Mouse (Mus musculus) left cerebral cortex, adult 2 months (tissue): Measurements from ENCODE around the gene Ndufaf3. TPM values are rescaled to one million over a fixed set of nuclear protein-coding genes. Genes with fewer than 3 reads are reported as not detected.
"Not testable (repeated sequence)": the region's sequence is repeated elsewhere in the genome, so short reads cannot be mapped to it uniquely, and the experiment has no call there.

Experiments
- DNase-seq, 2 experiments: peaks; one replicate each; pipeline ENCODE4 v3.0.0; 2021 to 2022; ENCODE audit warnings: low spot score in 2 of 2, mixed read lengths in 1 of 2; ENCODE audit errors: extremely low spot score in 1 of 2
- H3K27ac ChIP-seq: fragments of 200-600 bp; 2 replicates; pipeline ENCODE4 v1.8.1; 2022
- H3K4me3 ChIP-seq: fragments of 200-600 bp; 2 replicates; pipeline ENCODE4 v1.8.1; 2022
- CTCF ChIP-seq: fragments of 200-600 bp; IDR thresholded peaks from 2 replicates; pipeline ENCODE4 v1.8.1; 2022; ENCODE audit warnings: antibody characterized with exemption, mild to moderate bottlenecking, moderate library complexity
- intact Hi-C: fragments of 180-260 bp; cut with DNase I; formaldehyde crosslinking; loops from one replicate; pipeline ENCODE4 v1.15.1; 2025
- long read RNA-seq, 2 experiments: library from polyadenylated mRNA; stranded (forward); transcript quantifications; one replicate each; pipeline ENCODE4 v2.0.0; 2021; ENCODE audit warnings: borderline mapping rate in 2 of 2
- total RNA-seq, 2 experiments: library from RNA; stranded (reverse); gene quantifications; 2 replicates each; pipeline ENCODE4 v1.2.3; 2021

Ndufaf3 gene
- 10 to 100 TPM; 59.6 to 64.8 TPM for total RNA-seq
- long read RNA-seq, experiment 1, transcript Ndufaf3-201 (5 exons, 1,487 nt): major isoform, 15 of 21 reads
- long read RNA-seq, experiment 1, partial matches to known transcripts: 2 of 21 reads
- long read RNA-seq, experiment 1, other reads (novel, unspliced or antisense): 3 of 21 reads
- long read RNA-seq, experiment 2, transcript Ndufaf3-201 (5 exons, 1,487 nt): major isoform, 14 of 18 reads
- long read RNA-seq, experiment 2, partial matches to known transcripts: 0 of 18 reads
- long read RNA-seq, experiment 2, other reads (novel, unspliced or antisense): 3 of 18 reads

DNA sequence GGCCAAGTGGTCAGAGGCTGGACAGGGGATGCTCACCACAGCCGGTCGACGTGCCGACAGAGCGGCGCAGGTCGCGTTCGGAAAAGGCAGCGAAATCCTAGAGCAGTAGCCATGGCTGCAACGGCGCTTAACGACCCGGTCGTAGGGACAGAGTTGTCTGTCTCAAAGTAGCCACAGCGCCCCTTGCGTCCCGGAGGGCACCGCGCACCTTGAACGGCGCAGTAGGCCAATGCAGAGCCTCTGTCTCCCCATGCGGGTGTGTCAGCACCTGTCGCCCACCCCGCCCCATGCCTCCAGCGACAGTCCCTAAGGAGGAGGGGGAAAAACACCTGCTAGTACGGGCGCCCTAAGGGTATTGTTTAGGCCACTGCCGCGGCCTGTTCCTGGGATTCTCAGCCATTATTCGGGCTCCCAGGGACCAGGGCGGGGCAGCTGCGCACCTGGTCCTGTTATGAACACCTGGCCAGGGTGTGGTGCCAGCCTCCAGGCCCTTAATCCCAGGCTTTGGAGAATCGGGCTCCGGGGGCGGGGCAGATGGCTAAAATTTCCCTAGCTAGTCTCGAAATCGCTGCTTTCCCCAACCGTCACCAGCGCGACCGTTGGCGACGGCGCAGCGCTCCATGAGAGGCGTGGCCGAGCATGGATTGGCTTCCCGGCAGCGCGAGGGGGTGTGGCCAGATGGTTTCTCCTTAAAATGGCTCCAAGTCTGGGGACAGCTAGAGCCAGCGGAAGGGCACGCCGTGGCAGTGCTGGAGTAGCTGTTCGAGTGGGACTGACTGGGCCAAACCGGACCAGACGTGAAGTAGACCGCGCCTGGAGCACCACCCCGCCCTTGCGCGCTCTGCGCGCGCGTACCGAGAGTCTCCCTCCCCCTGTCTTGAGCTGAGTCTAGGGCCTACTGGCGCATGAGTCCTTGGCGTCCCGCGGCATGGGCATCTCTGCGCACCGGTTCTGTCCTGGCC is at the start of gene Ndufaf3:
Gene Ndufaf3, minus strand, starts transcription at position 620 of the 962 bp plus-strand sequence.
- peak; percentile 94 to 96 for DNase-seq
- intact Hi-C loops: loop anchor here (5.0 kb wide), 1 partner anchor 80 kb away; the partner anchor contains the start of gene Arih2
- peak; percentile 98 for TF ChIP-seq CTCF
- Histone ChIP-seq H3K4me3 (peak within 1 kb of the TSS; percentile 80), H3K27ac (peak within 1 kb of the TSS; percentile 98)

DNA sequence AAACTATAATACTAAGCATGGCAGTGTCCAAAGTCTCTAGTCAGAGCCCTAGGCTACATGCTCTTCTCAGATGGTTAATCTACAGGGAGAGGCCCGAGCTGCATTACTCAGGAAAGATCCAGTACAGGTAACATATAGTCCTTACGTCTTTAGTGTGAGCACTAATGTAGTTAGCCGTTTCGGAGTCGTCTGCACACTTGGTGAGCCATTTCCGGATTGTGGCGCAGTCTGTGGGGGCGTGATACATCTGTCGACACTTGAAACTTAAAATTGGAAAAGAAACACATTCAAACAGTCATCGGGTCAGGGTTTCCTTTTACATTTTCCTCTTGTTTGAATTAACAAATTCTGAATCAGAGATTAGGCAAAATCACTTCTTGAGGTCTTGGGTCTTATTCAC is 44.3 kb upstream of the Ndufaf3 start:
- intact Hi-C loops: no loop called here
- TF ChIP-seq CTCF: no peak
- peak in 1 of 2 experiments; percentile 38 for DNase-seq
- Histone ChIP-seq H3K27ac (no peak overlapping the region), H3K4me3 (no peak overlapping the region)

DNA sequence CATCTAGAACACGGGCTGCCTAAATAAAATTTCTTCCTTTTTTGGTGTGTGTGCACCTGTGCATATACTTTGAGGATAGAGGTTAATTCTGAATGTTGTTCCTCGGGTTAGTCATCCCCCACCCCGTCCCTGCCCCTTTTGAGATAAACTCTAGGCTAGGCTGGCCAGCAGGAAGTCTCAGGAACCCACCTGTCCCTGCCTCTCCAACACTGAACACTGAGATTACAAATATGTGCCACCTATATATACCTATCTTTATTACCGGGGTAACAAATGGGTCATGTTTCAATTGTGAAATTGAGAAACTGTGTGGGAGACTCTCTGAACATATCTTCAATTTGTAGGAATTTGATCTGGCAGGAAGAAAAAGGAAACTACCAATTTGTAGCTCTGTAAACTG is 41.7 kb upstream of the Ndufaf3 start:
- H3K27ac ChIP-seq: no peak overlapping the region
- intact Hi-C loops: no loop called here
- DNase-seq: no peak
- H3K4me3 ChIP-seq: no peak overlapping the region
- TF ChIP-seq CTCF: no peak

DNA sequence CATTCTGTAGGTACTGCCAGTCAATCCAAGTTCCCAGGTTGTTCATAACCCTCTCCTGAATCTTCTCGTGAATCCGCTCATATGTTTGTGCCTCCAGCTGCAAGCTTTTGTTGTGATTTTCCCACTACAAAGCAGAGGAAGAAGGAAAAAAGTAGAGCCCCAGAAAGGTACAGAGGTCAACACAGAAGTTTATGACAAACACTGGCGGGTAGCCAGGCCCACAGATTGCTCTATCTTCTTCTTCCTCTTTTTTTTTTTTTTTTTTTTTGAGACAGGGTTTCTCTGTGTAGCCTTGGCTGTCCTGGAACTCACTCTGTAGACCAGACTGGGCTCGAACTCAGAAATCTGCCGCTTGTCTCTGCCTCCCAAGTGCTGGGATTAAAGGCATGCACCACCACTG is 40.7 kb upstream of the Ndufaf3 start:
- intact Hi-C loops: not testable (repeated sequence)

DNA sequence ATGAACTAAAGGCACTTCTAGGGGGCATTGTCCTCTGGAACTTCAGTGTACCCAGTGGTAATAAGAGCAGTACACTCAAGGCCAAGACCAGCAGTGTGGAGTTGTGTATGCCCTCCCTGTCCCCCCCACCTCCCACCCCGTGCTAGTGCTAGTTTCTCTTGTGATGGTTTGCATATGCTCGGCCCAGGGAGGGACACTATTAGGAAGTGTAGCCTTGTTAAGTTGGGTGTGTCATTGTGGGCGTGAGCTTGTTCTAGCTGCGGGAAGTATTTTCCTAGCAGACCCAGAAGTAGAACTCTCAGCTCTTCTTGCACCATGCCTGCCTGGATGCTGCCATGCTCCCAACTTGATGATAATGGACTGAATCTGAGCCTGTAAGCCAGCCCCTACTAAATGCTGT is 34.8 kb upstream of the Ndufaf3 start:
- intact Hi-C loops: no loop called here
- H3K27ac ChIP-seq: no peak overlapping the region
- H3K4me3 ChIP-seq: no peak overlapping the region
- TF ChIP-seq CTCF: no peak
- DNase-seq: no peak

More for the DNA sequence above, 40.7 kb upstream of the Ndufaf3 start:
- not testable (repeated sequence) for H3K4me3 ChIP-seq, H3K27ac ChIP-seq, DNase-seq

DNA sequence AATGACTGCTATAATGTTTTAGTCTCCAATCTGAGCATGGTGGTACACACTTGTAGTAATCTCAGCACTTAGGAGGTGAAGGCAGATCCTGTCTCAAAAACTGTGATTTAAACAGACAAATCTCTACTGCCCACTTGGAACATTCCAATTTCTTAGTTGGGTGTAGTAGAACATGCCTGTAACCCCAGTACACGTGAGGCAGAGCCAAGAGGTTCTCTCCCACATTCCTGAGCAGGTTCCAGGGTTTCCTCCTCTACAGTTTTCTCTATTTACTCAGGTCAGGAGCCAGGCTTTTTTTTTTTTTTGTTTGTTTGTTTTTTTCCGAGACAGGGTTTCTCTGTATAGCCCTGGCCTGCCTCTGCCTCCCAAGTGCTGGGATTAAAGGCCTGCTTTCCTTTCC is 32.8 kb upstream of the Ndufaf3 start:
- Histone ChIP-seq H3K4me3 (no peak overlapping the region), H3K27ac (no peak overlapping the region)
- intact Hi-C loops: no loop called here
- no peak for DNase-seq
- no peak for TF ChIP-seq CTCF

DNA sequence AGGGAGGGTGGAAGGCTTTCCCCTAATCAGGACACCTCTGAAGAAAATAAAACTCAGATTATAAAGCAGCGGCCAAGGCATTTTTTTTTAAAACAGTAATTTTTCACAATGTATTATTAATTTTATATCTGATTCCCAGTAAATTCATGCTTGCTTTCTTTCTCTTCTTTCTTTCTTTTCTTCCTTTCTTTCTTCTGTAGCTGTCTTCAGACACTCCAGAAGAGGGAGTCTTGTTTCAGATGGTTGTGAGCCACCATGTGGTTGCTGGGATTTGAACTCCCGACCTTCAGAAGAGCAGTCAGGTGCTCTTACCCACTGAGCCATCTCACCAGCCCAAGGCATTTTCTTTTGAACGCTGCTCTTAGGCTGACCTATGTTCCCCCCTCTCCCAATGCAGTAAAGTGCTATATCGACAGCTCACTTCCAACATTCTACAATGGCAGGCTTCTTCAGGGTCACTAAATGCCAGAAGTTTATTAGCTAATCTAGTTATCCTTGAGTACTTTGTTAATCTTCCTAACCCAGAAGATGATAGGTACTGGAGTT is 31.9 kb upstream of the Ndufaf3 start:
- DNase-seq: no peak
- TF ChIP-seq CTCF: no peak; the same call in 1 of the 2 replicates
- intact Hi-C loops: no loop called here
- Histone ChIP-seq H3K4me3 (no peak overlapping the region), H3K27ac (no peak overlapping the region)

DNA sequence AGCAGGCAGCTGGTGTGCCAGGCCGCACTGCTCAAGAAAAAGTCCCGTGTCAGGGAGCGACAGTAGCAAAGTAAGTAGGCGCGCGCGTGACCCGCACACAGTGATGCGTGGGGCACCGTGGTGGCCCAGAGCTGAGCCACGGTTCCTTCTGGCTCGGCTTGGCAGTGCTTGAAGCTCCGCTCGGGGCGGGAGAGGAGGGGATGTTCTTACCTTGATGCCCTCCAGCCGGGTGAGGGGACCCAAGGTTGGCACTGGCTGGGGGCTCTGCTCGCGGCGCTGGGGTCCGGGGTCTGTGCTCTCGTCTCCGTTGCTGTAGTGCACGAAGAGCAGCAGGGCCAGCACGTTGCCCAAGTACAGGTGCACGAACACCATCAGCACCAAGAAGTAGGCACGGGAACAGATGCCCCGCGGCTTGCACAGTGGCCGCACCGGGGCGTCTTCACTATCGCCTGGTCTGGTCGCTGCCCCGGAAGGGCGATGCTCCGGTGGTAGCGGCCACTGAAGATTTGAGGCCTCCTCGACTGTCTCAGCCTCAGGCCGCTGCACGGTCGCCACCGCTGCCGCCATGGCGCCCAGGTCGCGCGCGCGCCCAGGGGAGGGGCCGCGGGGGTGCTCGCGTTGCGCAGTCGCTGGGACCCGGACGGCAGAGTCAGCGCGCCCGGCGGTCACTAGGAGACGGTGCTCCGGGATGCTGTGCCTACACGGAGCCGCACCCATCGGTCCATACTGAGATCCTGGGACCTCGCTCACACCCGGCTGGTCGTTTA is 29.9 kb upstream of the Ndufaf3 start, which contains the start of gene P4htm:
Gene P4htm, minus strand, starts transcription at position 670 of the 767 bp plus-strand sequence.
- intact Hi-C loops: loop anchor here (1.0 kb wide), 1 partner anchor 19 kb away; the partner anchor contains the start of gene Wdr6
- H3K4me3 ChIP-seq: peak within 1 kb of the TSS; percentile 87
- peak; percentile 33 for TF ChIP-seq CTCF
- H3K27ac ChIP-seq: peak within 1 kb of the TSS; percentile 95
- peak; percentile 81 to 82 for DNase-seq

DNA sequence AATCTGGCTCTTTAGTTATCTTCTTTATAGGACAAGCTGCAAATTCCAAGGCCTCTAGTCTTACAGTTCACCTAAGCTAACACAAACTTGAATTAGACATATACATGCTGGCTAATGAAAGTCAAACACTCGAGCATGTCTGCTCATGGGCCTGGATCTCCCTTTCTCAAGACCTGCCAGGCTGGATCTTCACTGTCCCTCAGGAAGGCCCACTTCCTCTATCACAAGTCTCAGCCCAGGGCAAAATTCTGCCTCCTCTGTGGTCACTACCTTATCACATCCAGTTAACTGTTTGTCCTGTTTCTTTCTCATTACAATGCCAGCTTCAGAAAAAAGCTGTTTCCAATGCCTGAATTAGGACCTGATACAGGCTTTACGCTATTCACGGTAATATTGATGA is 27.1 kb upstream of the Ndufaf3 start:
- no peak overlapping the region for H3K4me3 ChIP-seq
- no peak for DNase-seq
- no peak overlapping the region for H3K27ac ChIP-seq
- intact Hi-C loops: no loop called here
- no peak for TF ChIP-seq CTCF

DNA sequence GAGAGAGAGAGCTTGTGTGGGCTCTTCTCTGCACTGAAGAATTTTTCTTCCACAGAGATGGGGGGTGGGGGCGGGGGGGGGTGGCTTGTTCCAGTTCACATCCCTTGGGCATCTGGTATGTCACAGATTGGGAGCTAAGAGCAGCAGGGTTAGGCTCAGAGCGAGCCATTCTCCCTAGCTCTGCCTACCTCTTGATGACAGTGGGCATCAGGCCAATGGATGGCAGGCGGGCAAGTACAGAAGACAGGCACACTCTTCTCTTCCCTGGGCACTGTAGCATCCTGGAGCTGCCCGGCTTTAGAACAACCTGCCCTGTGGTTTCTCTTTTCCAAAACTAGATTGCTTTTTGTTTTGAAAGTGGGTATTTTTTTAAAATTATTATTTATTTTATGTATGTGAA is 24.2 kb upstream of the Ndufaf3 start:
- Histone ChIP-seq H3K27ac (no peak overlapping the region), H3K4me3 (no peak overlapping the region)
- DNase-seq: no peak
- intact Hi-C loops: no loop called here
- no peak for TF ChIP-seq CTCF

DNA sequence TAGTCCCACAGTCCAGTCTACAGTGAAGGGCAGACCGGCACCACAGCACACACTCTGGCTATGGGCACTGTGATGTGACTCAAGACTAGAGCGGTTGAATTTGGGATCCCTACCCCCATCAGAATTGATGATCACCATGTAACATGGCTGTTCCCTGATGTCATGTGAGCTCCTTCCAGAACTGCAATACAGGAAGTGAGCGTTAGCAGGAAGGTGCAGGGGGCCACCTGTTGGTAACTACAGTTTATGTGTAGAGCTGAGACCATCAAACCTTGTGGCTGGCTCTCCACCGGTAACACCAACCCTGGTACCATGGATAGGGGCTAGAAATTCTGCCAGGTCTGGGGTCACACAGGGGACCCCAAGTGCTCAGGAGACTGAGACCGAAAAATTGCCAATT is 22.0 kb upstream of the Ndufaf3 start:
- no peak for TF ChIP-seq CTCF
- intact Hi-C loops: no loop called here
- no peak overlapping the region for H3K4me3 ChIP-seq
- no peak for DNase-seq
- peak overlapping the region; percentile 92; the same call in 1 of the 2 replicates for H3K27ac ChIP-seq
